Comparison of ENCODE assay signal across 8 mouse cellular contexts in genomic region chr6:120493374-120494181, GRCm38 (mm10). TPM values are rescaled to one million over a fixed set of nuclear protein-coding genes. Genes with fewer than 3 reads are reported as not detected.
DNase-seq lines count a peak whose midpoint lies in the region; ATAC-seq and TF ChIP-seq lines count a peak whose summit lies in the region.
"Had no signal": no experiment of that assay in that cellular context is flagged by ENCODE, and none has a peak within 500 bp of the region (broad histone marks: within the 10 kb centered on the region; RNA-seq: fewer than 3 reads in every experiment).

Tmem121b (minus strand) TSS chr6:120493807.

- H3K4me2 ChIP-seq in hindbrain, embryonic 12.5 days (replicated peaks): peak within 1 kb of the TSS; percentile 81

- ATAC-seq in hindbrain, embryonic 12.5 days (ENCODE audit: low FRiP score): peak; percentile 85

- peak within 1 kb of the TSS; percentile 94 for H3K9ac ChIP-seq in hindbrain, embryonic 12.5 days

- WGBS in hindbrain, embryonic 12.5 days: under 1% methylated on average over 54 of the region's 84 CpGs

- H3K4me3 ChIP-seq in bone marrow macrophage, adult 2 months (ENCODE audit: insufficient read depth, low read length): peak within 1 kb of the TSS; percentile 46
- H3K4me3 ChIP-seq in embryonic fibroblast, embryonic 13.5 days (ENCODE audit: insufficient read depth, low read length): peak within 1 kb of the TSS; percentile 15; the same call in 1 of the 2 replicates
- H3K4me3 ChIP-seq in hindbrain, embryonic 12.5 days: peak within 1 kb of the TSS; percentile 75
- peak within 1 kb of the TSS; percentile 91 for H3K4me3 ChIP-seq in megakaryocyte, embryonic 14.5 days (replicated peaks)

- peaks cover 12% of the 10 kb centered on the region for H3K4me1 ChIP-seq in bone marrow macrophage, adult 2 months (ENCODE audit: control insufficient read depth, insufficient read depth, low read length)
- H3K4me1 ChIP-seq in embryonic fibroblast, embryonic 13.5 days (ENCODE audit: control insufficient read depth, insufficient read depth, low read length): peaks cover 6% of the 10 kb centered on the region; the same call in 1 of the 2 replicates
- peaks cover 52% of the 10 kb centered on the region for H3K4me1 ChIP-seq in hindbrain, embryonic 12.5 days
- H3K4me1 ChIP-seq in megakaryocyte, embryonic 14.5 days: peaks cover 63% of the 10 kb centered on the region

- peaks cover 20% of the 10 kb centered on the region for H3K27me3 ChIP-seq in hindbrain, embryonic 12.5 days
- peaks cover 71% of the 10 kb centered on the region for H3K27me3 ChIP-seq in megakaryocyte, embryonic 14.5 days (replicated peaks)

- DNase-seq in MN1 (ENCODE audit: low spot score): peak; percentile 82
- peak; percentile 78 to 90 for DNase-seq in left cerebral cortex, adult 9 months (ENCODE audit: low spot score in 2 of 2)
- DNase-seq in right cerebral cortex, postnatal 14 days: peak; percentile 90

- H3K36me3 ChIP-seq in hindbrain, embryonic 12.5 days: no peaks in the 10 kb centered on the region
- no peaks in the 10 kb centered on the region for H3K36me3 ChIP-seq in megakaryocyte, embryonic 14.5 days (replicated peaks; ENCODE audit: low read length)

- no peaks in the 10 kb centered on the region for H3K9me3 ChIP-seq in hindbrain, embryonic 12.5 days (replicated peaks)
- H3K9me3 ChIP-seq in megakaryocyte, embryonic 14.5 days: peaks cover 6% of the 10 kb centered on the region; the same call in 1 of the 2 replicates

- no peak for TF ChIP-seq POLR2A in bone marrow macrophage, adult 2 months (IDR thresholded peaks at IDR 0.05; ENCODE audit: borderline replicate concordance, low read depth, low read length)
- no peak for TF ChIP-seq POLR2A in embryonic fibroblast, embryonic 13.5 days (IDR thresholded peaks at IDR 0.05; ENCODE audit: low read depth, low read length)

- TF ChIP-seq CTCF in bone marrow macrophage, adult 2 months (IDR thresholded peaks at IDR 0.05; ENCODE audit: low read depth, low read length): no peak
- TF ChIP-seq CTCF in embryonic fibroblast, embryonic 13.5 days (IDR thresholded peaks at IDR 0.05; ENCODE audit: borderline replicate concordance, insufficient read depth, low read length): no peak

- no peak within 1 kb of the TSS for H3K27ac ChIP-seq in bone marrow macrophage, adult 2 months (ENCODE audit: insufficient read depth, low read depth, low read length)
- no peak within 1 kb of the TSS for H3K27ac ChIP-seq in embryonic fibroblast, embryonic 13.5 days (ENCODE audit: insufficient read depth, low read length)
- peak within 1 kb of the TSS; percentile 97 for H3K27ac ChIP-seq in hindbrain, embryonic 12.5 days
- H3K27ac ChIP-seq: macrophage had no signal

RNA-seq across cellular contexts. Expression of gene Tmem121b, which starts in this region (rescaled TPM):
- polyA plus RNA-seq in bone marrow macrophage, adult 2 months (2012; ENCODE audit: insufficient read depth, insufficient read length, missing spikeins): not detected in 2 replicates
- 0.11 TPM in 1 of 2 replicates, not detected in the other for polyA plus RNA-seq in embryonic fibroblast, embryonic 13.5 days (2011; ENCODE audit: insufficient read length, low read depth, missing spikeins)
- 3.2 and 4.1 TPM in 2 replicates for polyA plus RNA-seq in hindbrain, embryonic 12.5 days (2016; fragmentation: Nextera tagmentation; extraction: Ambion mirVana)
- polyA plus RNA-seq in megakaryocyte, embryonic 14.5 days (2012; ENCODE audit: insufficient read depth, low replicate concordance): 1.1 TPM in 1 of 2 replicates, not detected in the other
- polyA plus RNA-seq: macrophage had no signal

Comparison
In these comparisons a context has a peak if more than half of its experiments do, and no peak if none do; other contexts are left out.
1. H3K4me3 ChIP-seq: peak in every context shown above with its lines; median percentile 91 in megakaryocyte, embryonic 14.5 days; 75 in hindbrain, embryonic 12.5 days; 46 in bone marrow macrophage, adult 2 months; 15 in embryonic fibroblast, embryonic 13.5 days.